Mouse (Mus musculus): Measurements from ENCODE around the gene Hcrt. TPM values are rescaled to one million over a fixed set of nuclear protein-coding genes. Genes with fewer than 3 reads are reported as not detected.

Hcrt gene
- total RNA-seq, 2 experiments from 2014 or later: not detected

DNA sequence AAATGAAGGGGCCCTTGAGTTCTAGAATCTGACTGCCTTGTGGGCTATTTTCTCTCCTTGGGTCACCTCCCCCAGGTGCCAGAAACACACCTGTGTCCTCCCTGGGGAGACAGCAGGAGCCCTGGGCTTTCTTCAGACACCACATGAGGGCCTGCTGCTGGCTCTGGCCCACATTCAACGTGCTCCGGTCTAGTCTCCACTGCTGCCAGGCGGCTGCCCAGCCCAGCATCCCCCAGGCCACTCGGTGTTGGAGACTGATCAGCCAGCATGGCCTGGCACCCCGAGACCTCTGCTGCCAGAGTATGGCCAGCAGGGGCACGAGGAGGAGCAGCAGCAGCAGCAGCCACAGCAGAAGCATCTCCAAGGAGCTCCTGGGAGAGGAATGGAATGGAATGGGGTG lies 7.2 kb upstream of the Hcrt start:
- no peak for DNase-seq (ENCODE audit: low spot score in 2 of 2)

DNA sequence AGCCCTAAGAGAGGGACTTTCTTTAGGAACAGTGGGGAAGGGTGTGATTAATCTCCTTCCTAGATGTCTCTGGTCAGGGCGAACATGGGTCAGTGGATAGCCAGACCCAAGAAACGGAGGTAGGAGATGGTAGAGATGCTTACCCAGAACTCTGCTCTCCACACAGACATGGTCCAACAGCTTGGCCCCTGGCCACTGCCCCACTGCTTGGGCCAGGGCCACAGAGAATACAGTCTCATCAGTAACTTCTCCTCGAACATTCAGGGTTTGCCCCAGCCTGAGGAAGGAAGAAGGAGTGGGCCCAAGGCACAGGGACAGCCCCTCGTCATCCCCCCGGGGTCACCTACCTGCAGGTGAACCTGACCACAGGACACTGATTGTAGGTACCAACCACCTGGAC lies 5.1 kb upstream of the Hcrt start:
- DNase-seq (ENCODE audit: low spot score in 2 of 2): no peak

DNA sequence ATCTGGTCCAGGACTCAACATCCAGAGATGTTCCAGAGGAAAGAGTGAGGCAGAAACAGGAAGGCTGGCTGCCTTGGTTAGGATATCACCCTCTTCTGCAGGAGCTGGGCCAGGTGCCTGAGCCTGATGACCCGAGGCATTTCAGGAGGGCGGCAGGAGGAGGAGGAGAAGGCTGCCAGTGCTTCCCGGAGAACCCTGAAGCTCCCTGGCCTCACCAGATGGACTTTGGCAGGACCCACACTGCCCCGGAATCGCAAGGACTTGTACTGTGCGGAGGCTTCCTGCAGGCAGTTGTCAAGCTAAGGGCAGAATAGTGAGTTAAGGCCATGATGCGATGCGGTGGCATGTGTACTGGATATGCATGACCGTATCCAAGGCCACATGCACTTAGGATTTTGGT lies 4.0 kb upstream of the Hcrt start:
- no peak for DNase-seq (ENCODE audit: low spot score in 2 of 2)

DNA sequence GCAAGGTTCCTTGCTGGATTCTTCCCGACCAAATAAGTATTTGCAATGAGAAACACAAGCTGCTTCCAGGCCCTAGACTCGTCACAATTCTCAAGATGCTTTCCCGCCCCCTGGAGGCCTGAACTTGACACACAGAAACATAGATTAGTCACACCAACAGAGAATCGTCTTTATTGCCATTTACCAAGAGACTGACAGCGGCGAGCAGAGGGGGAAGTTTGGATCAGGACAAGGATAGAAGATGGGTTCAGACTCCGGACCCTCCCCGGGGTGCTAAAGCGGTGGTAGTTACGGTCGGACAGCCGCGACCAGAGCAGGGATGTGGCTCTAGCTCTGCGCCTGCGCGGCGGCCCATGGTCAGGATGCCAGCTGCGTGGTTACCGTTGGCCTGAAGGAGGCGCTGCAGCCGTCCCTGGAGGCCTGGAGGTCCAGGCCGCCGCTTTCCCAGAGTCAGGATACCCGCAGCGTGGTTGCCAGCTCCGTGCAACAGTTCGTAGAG lies 1.1 kb downstream of the Hcrt start:
- DNase-seq (ENCODE audit: low spot score in 2 of 2): peak; percentile 85 to 94

DNA sequence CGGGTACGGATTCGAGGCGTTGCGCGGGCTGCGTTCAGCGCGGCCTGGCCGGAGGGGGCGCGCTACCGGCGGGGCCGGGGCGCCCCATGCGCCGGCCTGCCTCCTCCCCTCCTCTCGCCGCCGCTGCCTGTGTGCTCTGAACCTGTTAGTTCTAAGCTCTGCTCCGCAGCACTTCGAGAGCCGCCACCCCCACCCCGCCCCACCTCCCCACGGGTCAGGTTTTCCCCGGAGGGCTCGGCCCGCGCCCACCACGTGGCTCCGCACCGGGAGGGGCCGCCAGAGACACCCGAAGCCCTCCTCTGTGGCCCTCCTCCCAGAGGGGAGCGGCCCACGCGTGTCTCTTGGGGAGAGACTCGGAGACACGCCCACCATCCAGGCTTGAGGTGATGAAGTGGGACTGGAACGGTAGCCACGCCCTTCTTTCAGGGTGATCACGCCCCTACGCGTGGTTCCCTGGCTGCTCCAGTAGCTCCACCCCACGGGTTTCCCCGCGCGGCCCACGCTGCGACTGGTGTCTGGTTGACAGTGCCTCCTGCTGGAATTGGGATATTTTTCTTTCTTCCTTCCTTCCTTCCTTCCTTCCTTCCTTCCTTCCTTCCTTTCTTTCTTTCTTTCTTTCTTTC lies 3.0 kb downstream of the Hcrt start, which contains the start of gene Kcnh4:
Kcnh4 (minus strand) TSS at position 332 of the 623 bp plus-strand sequence.
- peak in 1 of 2 experiments; percentile 87 for DNase-seq (ENCODE audit: low spot score in 2 of 2)

DNA sequence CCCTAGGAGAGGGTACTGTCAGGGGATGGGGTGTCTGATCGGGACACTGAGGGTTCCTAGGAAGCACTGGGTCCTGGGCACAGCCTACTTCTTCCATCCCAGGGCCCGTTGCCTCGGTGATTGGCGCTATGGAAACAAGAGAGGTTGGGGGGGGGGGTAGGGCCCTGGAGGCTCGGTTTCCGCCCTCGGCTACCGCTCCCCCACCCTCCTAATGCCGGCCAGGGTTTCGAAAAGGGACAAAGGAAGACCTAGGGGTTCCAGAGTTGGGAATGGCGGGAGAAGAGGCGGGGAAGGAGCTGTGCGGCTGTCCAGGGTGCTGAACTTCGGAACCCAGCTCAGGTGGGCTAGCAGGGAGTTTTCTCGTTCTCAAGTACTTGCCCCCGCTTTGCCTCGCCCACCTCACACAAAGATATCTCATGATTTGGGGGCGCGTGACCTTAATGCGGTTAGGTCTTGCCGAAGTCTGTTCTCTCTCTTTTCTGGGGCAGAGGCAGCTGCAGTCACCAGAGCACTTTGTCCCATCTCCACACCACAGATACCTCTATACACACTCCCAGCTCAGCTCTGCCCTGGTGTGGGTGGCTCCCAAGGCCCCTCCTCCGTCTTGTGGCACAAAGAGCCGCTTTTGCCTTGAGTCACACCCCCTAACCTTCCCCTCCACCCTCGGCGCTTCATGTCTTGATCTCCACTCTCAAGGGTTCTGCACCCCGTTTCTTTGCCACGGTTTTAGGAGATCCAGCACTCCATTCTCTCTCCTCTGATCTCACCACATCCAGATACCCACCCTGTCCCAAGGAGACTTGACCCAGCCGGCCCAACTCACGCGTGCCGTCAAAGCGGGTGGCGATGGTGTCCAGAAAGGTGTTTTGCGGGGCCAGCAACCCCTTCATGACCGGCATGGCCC lies 3.8 kb downstream of the Hcrt start:
- no peak for DNase-seq (ENCODE audit: low spot score in 2 of 2)

DNA sequence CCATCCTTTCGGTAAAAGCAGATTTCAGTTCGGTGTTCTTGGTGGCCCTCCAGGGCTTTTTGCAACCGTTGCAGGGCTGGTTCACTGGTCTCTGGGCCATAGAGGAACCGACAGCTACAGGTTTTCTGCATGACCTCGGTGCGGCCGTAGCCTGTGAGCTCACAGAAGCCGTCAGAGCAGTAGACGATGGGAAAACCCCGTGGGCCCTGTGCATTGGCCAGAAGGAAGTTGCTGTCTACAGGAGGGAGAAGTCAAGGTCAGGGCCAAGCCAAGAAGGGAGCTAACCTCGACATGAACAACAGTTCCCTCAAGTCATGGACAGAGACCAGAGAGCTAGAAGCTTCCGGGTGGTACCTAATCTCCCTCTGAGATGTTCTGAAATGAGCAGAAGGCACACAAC lies 5.2 kb downstream of the Hcrt start:
- no peak for DNase-seq (ENCODE audit: low spot score in 2 of 2)

DNA sequence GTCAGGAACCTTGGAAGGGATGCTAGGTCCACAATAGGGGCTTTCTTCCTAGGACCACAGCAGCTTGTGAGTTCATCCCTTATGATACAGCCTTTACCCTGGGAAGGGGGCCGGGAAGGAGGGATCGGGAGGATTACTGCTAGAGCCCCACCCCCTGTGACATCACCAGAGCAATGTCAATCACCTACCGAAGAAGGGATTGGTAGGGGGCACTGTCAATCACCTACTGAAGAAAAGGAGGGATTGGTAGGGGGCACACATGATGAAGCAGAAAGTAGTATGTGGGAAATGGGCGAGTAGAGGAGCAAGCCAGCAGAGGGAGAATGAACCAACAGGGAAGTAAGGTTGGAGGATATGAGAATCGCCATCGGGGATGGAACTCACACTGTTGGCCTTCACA lies 6.3 kb downstream of the Hcrt start:
- no peak for DNase-seq (ENCODE audit: low spot score in 2 of 2)

DNA sequence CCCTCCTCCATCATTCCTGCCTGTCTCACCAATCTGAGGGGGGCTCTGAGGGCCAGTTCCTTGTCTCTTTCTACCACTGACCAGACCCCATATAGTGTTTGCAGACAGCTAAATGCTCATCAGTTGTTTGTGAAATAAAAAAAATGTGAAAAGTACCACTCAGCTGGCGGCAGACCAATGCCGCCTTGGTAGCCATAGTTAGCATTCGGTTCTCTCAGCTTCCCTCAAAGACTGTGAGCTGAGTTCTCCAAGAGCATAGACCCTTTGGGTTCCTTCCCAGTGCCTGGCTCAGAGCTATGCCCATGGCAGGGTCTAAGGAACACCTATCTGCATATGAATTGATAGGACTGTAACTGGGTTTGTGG lies 8.1 kb downstream of the Hcrt start:
- no peak for DNase-seq (ENCODE audit: low spot score in 2 of 2)

DNA sequence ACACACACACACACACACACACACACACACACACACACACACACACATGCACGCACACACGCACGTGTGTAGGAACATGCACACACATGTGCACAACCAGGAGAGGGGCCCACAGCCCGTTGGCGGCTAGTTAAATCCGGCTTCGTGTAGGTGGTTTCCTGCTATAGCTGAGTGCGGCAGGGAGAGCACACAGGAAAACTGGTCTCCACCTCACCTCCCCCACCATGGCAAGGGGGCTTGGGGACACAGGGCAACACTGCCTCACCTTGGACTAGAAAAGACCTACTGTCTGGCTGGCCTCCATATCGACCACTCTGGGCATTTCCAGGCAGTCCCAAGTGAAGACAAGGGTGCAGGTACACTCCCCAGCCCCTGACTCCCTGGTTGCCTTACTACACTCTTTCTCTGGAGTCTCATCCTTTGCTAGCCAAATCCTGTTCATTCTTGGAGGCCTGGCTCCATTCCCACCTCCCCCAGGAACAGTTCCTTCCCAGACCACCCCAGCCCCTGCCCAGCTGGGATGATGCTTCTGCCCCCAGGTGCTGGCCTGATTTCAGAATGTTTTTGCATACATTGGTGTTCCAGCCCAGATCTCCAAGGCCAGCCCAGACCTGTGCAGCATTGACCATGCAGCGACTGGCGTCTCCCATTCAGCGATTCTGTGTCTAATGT lies 8.6 kb downstream of the Hcrt start:
- DNase-seq (ENCODE audit: low spot score in 2 of 2): no peak

DNA sequence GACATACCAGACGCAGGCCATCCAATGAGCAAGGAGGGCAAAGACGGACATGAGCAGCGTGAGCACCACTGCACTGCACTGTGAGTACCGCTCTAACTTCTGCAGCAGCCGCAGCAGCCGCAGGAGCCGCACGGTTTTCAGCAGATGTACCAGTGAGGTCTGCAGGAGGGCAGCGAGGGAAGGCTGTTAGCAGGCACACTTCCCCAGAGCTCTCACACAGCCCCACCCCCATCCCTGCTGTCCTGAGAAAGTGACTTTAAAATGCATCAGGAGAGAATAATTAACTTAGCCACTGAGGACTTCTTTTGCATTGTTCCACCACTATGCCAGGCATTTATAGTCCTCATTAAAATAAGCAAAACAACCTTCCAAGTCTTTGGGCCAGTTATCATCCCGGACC lies 10.4 kb downstream of the Hcrt start:
- no peak for DNase-seq (ENCODE audit: low spot score in 2 of 2)

DNA sequence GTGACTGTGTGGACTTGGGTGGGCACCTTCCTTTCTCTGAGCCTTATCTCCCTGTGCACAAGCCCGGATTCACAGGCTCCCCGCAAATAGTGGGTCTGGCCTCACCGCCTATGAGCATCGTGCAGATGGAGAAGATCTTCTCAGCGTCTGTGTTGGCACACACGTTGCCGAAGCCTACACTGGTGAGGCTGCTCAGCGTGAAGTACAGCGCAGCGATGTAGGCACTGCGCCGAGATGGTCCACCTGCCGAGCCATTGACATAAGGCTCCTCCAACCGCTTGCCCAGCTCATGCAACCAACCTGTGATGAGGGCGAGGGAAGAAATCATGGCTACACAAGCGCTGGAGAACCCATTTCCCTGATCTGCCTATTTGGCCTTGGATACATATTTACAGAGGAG lies 12.6 kb downstream of the Hcrt start:
- no peak for DNase-seq (ENCODE audit: low spot score in 2 of 2)

DNA sequence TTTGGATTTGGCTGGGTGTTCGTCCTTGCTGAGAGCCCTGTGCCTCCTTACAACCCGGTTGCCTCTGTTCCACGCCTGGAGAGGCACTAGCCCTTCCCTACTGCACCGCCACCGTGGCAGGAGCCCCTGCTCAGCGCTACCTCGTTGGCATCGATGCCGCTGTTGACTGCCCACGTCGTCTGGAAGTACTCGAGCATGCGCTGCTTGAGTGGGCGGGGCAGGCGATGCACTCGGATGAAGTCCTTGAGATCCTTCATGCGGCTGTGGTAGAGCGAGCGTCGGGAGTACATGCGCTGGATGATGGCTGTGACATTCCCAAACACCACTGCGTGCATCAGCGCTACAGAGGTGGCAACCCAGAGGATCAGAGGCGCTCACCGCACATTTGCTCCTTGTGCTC lies 13.3 kb downstream of the Hcrt start:
- DNase-seq (ENCODE audit: low spot score in 2 of 2): no peak

DNA sequence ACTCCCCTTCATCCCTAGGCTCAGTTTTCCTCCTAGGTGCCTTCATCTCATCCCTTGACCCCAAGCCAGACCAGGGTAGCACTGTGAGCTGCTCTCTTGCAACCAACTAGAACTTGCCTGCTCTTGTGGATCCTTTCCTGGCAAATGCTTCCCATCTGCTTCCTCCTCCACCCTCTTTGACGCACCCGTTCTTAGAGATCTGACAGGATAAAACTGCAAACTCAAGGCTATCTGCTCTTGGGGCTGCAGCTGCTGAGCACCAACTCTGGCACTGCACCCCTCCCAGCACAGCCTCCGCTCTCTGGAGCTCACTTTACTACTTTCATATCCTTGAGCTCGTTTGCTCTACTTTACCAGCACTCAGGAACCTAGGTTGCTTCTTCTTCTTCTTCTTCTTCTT lies 14.1 kb downstream of the Hcrt start:
- no peak for DNase-seq (ENCODE audit: low spot score in 2 of 2)

DNA sequence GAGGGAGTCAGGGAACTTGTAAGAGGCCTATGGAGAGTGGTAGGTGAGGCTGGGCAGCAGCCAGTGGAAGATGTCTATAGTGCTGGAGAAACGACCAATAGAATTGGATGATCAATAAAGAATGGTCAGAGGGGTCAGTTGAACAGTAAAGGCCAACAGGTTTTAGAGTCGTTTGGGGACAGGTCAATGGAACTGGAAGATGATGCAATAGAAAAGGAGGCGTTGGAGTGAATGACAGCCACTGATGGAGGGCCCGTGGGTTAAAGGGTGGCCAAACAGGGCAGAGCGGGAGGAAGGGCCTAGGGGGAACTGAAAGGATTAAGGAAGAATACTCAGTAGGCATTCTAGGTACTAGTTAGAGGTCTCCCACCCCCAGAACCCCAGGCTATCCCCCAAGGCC lies 15.6 kb downstream of the Hcrt start:
- no peak for DNase-seq (ENCODE audit: low spot score in 2 of 2)

DNA sequence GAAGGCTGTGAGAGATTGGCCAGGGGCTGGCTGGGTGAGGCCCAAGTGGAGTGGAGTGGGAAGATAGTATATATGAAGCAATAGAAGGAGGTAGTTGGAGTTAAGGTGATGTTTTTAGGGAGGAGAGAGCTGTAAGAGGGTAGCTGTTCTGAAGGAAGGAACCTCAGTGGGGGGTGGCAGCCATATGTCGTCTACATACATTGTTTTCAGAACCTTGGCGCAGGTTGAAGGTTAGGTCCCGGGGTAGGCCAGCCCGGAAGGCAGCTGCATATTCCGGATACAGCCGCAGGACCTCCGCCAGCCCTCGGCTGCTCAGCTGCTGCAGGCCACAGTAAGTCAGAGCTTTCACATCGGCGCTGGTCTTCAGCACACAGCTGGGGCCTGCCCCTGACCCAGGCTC lies 16.2 kb downstream of the Hcrt start:
- DNase-seq (ENCODE audit: low spot score in 2 of 2): no peak

DNA sequence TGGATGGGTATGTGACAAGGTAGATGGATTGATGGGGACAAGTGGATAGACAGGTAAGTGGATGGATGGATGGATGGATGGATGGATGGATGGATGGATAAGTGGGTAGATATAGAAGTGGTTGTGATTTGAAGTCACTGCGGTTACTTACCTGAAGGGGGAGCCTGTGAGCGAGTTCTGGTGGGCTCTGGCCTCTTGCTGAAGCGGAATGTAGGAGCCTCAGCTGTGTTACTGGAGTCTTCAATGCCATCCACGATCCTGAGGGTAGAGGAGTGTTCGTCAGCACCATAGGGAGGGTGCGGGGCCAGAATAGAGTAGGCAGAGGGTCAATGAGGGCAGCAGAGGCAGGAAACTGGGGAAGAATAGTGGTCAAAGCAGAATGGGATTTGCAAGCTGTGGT lies 17.6 kb downstream of the Hcrt start:
- no peak for DNase-seq (ENCODE audit: low spot score in 2 of 2)

DNA sequence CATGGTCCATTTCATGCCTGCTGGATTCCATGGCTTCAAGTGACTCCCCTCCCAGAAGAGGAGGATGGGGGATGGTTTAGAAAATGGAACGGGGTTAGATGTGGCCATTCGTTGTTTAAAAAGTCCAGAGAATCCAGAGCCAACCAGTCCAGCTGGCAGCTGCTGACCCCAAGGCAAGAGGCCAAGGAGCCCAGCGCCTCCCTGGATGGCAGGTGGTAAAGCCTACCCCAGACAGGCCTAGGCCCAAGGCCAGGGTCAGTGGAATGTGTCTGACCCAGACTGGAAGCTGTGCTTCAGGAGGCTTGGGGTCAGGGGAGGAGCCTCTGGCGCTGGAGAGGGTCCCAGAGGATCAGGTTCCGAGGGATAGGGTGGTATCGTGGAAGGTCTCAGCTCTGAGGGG lies 21.4 kb downstream of the Hcrt start:
- DNase-seq (ENCODE audit: low spot score in 2 of 2): no peak

DNA sequence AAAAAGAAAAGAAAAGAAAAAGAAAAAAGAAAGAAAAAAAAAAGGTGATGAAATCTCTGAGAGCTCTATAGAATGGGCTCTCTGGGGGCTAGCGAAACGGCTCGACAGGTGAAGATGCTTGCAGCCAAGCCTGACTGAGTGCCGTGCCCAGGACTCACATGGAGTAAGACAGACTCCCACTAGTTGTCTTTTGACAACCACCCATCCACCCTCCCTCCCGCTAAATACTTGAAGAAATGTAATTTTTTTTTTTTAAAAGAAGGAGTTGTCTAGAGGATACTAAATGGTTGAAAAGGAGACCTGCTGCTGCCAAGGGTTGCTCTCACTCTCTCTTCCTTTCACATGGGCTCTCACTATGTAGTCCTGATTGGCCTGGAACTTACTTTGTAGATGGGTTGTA lies 24.0 kb downstream of the Hcrt start:
- DNase-seq (ENCODE audit: low spot score in 2 of 2): no peak

DNA sequence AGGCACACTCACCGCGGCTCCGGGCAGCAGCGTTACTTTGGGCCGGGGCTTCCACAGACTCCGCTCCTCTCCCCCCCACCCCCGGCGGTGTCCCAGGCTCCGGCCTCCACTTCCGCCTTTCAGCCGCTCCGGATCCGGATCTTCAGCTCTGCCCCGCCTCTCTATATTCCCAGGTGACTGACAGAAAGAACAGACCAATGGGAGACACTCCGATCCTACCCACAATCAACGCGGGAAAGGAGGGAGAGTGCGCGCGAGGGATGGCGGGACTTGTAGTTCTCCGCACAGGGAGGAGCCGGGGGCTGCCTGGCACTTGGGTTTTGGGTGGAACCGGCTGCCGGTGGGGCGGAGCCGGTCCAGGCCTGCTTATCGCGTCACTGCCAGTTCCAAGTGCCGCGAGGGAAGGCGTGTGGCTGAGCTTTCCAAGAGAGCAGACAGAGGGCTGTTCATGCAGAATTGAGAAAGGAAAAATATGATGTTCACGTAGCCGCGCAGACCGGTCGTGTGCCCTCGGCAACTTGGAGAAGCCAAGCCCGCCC lies 24.6 kb downstream of the Hcrt start, which contains the start of gene Rab5c:
Rab5c (minus strand) TSS at position 150 of the 539 bp plus-strand sequence.
- peak; percentile 97 to 99 for DNase-seq (ENCODE audit: low spot score in 2 of 2)

DNA sequence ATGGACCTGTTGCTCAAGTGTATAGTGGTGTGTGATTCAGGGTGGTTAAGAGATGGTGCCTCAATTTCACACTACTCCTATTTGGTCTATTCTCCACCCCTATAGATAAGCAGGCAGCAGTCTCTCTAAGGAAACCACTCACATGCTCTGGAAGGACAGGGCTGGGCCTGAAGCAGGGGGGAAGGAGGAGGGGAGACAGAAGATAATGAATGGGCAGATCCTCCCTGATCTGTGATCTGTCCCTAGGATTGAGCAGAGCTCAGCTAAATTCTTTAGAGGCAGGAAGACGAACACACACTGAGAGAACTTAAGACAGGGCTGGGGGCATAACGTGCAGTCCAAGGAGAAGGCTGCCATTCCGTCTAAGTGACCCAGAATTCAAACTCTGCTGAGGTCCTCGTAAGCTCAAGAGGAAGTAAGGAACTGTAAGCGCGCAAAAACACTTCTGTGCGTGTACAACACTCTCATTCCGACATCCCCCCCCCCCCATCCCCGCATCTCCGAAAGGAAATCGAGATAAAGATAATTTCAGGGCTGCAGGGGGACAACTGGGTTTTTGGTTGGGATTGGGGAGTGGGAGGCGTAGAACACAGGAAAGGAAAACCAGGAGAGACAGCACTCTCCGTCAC lies 25.5 kb downstream of the Hcrt start:
- no peak for DNase-seq (ENCODE audit: low spot score in 2 of 2)

Data from layer of hippocampus, postnatal 14 days (tissue).